Mouse (Mus musculus): Measurements from ENCODE around the gene Phldb2.

Phldb2 gene

DNA sequence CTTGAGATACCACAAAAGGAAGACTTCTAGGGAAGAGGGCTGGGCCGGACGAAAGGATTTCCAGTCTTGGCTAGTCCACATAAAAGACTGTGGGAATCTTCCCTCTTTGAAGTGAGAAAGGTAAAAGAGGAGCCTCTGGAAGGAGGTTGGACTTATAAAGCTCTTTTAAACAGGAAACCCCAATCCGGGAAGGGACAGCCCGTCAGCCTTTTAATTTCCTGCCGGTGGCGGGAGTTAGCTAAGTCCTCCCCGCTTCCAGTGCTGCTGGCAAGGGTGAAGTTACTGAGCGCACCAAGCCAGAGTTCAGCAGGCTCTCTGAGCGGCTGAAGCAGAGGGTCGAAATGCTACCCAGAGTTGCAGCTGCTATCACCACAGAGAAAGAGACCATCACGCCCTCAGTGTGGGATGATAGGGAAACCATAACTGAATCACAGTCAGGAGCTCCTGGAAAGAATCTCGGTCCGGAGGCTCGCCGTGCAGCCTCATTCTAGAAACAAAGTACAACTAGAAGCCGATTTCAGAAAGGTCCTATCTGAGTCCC, 110.0 kb downstream of the Phldb2 start:
- in situ Hi-C loops (cut with MboI, MseI), result loop anchor here (5.0 kb wide), 1 partner anchor 124 kb away; no protein-coding TSS in a partner anchor

DNA sequence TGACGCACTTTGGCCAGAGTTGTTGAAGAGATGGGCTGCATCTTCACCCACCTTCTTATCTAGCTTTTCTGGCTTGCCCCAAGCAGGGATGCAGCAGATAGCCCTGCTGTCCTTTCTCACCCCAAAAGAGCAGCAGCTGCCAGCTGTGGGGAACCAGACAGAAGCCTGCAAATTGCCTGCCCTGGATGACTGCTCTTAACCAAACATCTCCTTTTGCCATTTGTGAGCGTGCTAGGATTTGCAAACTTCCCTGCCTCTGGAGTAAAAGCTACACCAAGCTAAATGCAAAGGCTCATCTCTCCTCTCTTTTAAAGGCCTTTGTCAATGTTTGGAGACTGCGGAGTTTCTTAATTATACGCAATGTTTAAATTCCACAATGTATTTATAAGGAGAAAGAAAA, 111.0 kb downstream of the Phldb2 start:
- in situ Hi-C loops (cut with MboI, MseI), result loop anchor here (5.0 kb wide), 1 partner anchor 125 kb away; no protein-coding TSS in a partner anchor

DNA sequence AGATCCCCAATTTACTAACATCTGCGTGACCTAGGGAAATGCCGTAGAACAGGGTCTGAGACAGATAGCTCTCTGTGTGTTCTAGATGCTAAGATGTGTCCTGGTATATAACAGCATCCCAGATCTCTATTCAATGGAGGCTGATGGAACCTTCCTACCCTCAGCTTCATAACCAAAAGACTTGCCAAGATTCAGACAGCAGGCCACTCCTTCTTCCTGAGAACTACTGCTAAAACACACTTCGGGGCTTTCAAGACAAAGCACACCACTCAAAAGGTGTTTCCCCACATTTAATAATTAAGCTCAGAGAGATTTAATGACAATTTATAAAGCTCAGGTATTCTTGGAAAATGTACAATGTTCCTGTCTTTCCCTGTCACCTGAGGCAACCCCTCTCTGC, 111.6 kb downstream of the Phldb2 start:
- in situ Hi-C loops (cut with MboI, MseI), result loop anchor here (5.0 kb wide), 1 partner anchor 125 kb away; no protein-coding TSS in a partner anchor

DNA sequence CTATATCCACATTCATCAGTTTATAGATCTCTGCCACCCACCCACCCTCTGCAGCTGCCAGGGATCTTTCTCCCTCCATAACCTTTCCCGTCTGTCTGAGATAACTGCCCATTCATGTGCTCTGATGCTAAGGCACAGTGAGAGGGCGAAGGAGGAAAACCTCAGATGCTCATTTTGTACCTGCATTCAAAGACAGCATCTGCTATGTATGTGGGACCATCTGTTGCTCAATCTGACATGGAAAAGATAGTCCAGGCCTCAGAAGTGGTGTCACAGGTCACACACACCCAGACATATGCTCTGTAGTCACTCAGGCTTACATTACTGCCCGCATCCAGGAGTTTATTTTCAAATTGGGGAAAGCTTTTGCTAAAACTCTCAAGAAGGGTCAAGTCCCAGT, 112.4 kb downstream of the Phldb2 start:
- in situ Hi-C loops (cut with MboI, MseI), result loop anchor here (5.0 kb wide), 1 partner anchor 126 kb away; no protein-coding TSS in a partner anchor

DNA sequence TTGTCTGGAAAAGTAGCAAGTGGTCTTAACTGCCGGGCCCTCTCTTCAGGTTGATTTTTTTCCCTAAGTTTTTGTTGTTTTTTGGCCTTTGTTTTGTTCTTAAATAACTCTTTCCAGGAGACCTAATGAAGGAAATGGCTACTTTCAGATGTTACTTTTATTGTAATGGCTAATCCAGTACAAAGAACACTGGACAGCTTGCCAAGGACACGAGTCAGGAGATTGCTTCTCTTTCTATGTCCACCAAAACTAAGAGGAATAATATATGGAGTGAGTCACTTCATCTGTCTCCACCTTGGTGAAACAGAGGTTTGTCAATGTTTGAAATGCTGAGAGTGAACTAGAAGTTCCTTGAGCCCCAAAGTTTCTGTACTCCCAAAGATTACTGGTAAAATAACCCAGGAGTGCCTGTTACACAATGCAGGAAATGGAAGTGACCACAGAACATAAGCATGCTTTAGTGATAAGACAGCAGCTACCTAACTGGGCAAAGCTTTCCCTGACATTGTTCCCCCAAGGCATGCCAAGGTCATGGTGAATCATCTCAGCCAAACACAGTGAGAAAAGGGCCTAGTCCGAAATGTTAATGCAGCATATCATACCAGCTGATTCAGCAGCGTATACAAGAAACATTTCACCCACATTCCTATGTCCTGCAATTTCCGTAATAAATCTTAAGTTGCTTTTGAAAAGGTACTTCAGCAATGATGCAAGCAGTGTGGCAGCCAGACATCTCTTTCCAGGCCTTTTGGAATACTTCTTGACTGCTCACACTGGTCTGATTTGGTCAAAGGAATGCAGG, 115.7 kb downstream of the Phldb2 start:
- in situ Hi-C loops (cut with MboI, MseI), result loop anchor here (5.0 kb wide), 1 partner anchor 80 kb away; no protein-coding TSS in a partner anchor

DNA sequence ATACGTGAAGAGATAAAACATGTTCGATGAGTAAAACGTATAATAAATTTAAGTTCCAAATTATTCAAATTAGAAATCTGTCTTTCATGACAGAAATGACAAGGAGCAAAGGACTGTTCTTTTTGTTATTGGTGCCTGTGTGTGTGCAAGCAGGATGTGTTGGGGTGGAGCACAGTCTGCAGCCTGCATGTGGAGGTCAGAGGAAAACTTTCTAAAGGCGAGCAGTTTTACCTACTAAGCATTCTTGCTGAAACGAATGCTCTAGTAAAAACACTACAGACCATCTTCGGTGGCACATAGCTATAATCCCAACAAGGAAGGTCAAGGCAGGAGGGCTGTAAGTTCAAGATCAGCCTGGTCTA, 120.7 kb downstream of the Phldb2 start:
- in situ Hi-C loops (cut with MboI, MseI), result no loop called here

DNA sequence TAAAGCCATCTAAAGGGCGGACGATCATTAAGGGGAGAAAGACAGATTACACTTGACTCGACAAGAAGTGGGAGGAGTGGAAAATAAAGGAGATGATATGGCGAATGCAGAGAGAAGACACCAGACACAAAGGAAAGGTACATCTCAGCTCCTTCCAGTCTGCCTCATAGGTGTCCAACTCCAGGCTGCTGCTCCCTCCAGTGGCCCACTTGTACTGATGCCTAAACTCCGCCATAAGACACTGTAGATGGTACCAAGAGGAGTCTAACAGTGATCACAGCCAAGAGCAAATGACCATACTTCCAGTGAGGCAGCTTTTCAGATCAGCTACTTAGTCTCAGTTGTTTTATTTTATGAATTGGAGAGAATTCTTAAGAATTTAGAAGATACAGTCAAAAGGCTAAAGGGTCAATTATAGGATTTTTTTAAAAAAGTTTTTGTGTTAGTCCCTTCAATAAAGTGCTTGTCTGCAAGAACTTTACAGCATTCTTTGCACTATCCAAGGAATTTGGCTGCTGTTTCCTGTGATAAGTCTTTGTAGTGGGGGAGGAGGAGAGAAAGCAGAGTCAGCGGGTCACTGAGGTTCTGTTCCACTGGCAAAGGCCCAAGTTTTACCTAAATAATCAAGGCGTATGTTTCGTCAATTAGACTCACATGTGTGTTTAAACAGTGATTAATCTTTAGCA, 121.2 kb downstream of the Phldb2 start:
- in situ Hi-C loops (cut with MboI, MseI), result no loop called here

DNA sequence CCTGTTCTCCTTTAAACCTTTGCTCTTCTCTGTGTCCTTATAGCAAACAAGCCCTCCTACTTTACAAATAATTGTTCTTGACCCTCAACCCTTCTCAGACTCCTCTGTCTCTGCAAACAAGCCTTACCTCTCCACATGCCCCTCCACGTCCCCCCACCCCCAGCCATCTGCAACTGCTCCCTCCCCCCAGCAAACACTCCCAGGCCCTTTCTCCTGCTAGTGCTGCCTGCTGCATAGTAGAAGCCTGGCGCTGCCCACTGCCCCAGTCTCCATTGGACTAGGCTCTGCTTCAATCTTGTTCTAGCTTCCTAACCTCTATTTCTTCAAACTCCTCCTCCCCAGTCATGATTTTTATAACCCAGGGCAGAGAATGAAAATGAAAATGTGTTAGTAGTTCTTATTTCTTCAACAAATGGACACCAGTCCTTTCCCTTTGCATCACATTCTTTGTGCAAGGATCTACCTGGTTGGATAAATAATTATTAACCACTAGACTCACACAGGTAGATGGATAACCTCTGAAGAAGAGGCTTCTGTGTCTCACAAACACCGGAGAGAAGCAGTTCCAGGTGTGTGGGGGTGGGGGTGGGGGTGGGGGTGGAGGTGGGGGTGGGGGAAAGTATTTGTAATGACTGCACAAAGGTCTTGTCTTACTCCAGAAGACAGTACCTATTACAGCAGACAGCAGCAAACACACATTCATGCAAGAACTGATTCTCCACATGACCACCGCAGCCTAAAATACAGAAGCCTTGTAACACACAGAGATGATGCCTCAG, 122.1 kb downstream of the Phldb2 start:
- in situ Hi-C loops (cut with MboI, MseI), result no loop called here

DNA sequence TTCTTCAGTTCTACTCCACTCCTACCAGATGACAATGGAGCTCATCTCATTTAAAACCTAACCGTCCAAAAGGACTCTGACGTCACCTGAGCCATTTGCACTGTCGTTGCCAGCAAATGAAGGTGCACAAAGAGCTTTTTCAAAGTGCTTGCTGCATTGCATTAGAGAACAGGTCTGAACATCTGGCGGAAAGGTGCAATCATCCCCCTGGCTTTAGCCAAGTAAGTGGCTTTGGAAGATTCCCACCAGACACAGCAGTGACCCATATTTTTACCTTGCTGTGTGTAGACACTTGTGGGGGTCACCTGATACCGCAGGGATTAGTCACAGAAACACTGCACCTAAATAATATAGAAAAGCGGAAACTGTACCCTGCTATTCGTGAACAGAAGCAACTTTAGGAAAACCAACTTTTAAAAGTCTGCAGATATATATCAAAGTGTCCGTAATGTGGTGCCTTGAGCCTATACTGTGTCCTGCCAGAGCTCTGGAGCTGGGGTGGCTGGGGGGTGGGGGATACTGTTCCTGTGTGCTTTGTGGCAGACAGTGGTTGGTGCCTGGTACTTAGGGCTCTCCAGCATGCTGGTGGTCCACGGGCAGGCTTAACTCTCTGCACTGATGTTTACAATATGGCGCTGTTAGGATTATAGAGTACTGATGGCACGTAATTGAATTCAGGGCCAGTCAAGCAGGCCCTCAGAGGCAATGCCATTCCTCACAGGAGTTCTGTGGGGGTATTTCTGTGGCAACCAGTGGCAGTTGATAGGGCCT, 123.1 kb downstream of the Phldb2 start:
- in situ Hi-C loops (cut with MboI, MseI), result no loop called here

DNA sequence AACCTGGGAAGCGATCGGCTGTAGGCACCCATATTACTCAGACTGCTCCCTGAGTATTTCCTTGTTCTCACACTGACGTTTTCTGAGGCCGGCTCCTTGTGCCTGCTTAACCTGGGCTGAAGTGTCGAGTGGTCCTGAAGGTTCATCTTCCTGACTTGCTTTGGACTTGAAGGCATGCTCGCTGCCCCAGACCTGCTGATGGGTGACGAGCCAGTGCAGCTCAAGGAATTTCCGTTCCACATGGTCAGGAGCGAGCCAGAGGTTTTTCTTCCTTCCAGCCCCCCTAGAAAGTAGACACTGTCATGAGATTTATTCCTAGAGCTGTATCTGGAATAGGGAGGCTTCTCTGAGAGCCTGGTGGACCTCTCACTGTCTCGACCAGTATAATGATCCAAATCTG, 128.1 kb downstream of the Phldb2 start:
- in situ Hi-C loops (cut with MboI, MseI), result no loop called here

DNA sequence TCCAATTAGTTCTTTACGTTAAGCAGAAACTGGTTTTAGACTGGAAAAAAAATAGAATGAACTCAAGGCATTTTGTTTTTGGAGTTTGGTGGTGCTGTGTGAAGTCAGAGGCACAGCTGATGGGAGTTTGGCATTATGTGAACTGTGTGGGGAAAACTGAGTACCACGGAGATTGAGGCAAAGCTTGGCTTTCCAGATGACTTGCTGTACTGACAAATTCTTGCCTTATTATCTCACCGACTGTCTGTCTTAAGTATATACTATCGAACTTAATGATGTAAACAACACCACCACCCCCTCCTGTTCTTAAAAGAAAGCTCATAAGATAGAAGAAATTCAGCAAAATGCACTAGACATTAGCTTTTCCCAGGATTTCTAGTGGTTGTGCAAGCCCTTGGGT, 129.4 kb downstream of the Phldb2 start:
- in situ Hi-C loops (cut with MboI, MseI), result no loop called here

DNA sequence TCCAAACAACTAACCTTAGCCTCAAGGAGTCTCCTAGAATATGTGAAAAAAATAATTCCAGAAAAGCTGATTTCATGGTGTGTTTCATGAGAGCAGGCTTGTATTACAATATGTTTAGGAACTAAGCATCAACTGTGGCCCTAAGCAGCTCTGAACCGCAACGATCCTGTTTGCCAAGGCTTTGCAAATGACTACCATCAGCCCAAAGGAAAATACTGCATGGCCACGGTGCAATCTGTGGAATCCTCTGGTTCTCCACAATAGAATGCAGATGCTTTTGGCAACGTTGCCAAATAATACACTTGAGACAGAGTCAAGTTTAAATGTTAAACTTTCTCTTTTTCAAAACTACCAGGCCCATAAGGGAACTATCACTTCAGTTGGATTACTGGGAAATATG, 133.5 kb downstream of the Phldb2 start:
- in situ Hi-C loops (cut with MboI, MseI), result loop anchor here (5.0 kb wide), 1 partner anchor 392 kb away; no protein-coding TSS in a partner anchor

DNA sequence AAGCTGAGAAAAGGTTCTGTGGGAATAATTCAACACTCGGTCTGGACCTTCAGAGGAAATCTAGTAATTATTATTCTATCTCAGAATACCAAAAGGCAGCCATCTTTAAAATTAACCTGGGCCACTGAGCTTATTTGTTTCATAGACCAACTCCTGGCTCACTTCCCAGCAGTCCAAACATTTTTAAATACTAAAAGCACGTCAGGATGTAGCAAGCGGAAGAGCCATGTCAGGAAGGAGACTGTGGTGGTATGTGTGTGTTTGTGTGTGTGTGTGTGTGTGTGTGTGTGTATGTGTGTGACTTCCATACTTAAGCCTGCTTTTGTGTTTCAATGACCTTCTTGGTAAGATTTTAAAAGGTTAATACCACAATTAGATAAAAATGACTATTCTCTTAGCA, 135.6 kb downstream of the Phldb2 start:
- in situ Hi-C loops (cut with MboI, MseI), result loop anchor here (5.0 kb wide), 1 partner anchor 395 kb away; no protein-coding TSS in a partner anchor

DNA sequence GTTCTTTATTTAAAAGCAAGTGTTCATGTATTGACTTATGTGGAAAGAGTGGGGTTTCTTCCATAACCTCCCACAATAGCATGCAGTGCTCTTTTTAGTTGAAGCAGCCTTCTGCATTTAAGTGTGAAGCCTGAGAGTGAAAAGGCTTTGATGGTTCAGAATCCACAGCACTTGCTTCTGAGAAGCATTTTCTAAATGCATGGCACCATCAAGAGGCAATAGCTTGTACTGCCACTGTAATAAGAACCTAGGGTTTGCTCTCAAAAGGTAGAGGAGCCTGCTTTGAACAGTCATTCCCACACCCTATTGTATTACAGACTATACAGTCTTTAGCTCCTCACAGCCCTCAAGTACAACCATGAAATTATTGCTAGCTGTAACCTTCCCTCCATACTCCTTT, 136.7 kb downstream of the Phldb2 start:
- in situ Hi-C loops (cut with MboI, MseI), result loop anchor here (5.0 kb wide), 1 partner anchor 396 kb away; no protein-coding TSS in a partner anchor

DNA sequence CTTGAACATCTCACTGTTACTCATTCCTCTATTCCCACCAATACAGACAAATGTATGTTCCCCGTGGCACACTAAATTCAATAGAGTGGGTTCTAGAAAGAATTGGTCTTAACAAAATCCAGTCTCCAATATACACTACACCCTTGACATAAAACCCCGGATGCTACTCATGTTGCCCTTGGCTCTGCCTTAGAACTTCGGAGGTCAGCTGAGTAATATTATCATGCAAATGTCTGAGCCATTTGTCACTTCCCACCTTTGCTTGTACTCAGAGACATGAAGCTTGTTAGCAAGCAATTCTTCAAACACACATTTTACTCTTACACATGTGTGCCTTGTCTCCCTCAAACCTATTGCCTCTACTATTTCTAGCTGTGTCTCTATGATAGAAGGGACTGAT, 138.8 kb downstream of the Phldb2 start:
- in situ Hi-C loops (cut with MboI, MseI), result loop anchor here (5.0 kb wide), 1 partner anchor 398 kb away; no protein-coding TSS in a partner anchor

DNA sequence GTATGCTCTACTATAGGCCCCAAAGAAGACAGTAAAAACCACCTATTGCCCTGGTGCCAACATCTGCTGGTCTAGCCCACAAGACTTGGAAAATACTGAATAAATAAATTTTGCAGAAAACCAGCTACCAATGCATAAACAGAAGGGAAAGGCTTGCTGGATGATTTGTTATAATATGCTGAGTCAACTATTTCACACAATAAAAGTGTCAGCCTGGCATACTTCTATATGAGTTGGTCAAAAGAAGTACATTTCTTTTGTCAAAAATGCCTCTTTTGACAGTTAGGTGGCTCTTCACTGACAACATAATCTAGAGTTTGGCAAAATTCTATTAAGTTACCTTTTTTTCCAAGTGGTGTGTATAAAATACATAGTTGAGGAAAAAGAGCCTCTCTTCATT, 141.6 kb downstream of the Phldb2 start:
- in situ Hi-C loops (cut with MboI, MseI), result no loop called here

DNA sequence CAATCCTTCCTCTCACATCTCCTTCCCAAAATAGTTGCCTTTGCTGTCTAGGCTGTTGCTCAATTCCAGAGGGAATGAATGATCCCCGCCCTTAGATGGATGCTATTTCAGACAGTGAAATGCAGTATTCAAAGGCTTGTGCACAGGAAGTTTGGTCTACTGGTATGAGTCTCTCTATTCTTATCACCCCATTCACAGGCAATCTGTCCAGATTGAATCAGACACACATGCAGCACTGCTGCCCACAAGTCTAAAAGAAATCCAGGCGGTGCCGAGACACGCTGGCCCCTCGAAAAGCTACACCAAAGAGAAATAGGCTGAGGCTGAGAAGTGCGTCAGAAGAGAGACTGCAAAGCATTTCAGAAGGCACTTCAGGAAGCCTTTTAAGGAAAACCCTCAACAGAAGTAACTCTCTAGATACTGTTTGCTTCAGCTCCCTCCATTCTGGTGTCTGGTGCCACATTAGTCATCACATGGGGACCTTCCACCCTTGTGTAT, 142.5 kb downstream of the Phldb2 start:
- in situ Hi-C loops (cut with MboI, MseI), result no loop called here

DNA sequence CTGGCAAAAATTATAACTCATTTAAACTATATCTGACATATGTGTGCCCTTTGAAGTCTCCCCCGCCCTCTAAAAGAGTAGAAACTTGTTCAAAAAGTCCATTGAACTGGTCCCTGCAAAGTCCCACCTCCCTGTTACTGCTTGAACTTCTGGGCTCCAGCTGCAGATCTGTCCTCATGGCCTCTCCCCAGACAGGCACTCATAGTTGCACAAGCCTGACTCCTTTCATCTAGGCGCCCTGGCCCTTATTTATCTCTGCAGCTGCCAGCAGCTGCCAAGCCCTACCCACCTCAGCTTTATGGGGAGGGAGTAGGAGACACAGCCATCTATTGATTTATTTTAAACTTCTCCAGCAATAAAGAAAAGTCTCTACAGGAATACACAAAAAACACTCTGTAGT, 143.2 kb downstream of the Phldb2 start:
- in situ Hi-C loops (cut with MboI, MseI), result no loop called here

DNA sequence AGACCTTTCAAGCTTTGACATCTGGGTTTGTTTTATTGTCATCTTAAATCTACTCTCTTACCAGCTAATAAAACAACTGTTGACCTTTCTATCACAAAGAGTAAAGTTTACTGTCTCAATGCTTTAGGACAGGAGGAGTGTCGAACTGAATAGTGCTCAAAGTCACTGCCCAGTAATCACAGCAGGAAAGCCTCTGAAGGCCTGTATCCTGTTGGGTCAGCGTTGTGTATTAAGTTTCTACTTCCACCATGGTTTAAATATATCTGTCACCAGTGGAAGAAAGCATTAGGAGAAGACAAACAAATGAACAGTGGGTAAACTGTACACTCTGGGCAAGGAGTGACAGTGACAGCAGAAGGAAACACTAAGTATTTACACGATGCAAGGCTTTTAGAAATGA, 148.7 kb downstream of the Phldb2 start:
- in situ Hi-C loops (cut with MboI, MseI), result no loop called here

DNA sequence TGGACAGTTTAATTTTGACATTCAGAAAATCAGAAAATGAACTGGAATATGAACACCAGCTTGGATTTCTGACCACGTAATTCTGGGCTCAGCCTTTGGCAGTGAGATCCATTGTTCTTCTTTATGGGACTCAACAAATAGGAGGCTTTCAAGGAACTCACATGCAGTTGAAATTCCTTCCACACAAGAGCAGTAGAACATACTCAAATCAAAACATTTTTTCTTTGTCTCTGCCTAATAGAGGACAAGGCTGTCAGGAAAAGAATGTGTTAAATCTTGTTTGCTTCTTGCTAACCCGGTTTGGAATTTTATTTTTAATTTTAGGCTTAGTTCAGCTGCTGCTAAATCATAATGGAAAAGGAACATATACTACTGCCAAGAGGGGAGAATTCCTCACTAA, 153.0 kb downstream of the Phldb2 start:
- in situ Hi-C loops (cut with MboI, MseI), result no loop called here

DNA sequence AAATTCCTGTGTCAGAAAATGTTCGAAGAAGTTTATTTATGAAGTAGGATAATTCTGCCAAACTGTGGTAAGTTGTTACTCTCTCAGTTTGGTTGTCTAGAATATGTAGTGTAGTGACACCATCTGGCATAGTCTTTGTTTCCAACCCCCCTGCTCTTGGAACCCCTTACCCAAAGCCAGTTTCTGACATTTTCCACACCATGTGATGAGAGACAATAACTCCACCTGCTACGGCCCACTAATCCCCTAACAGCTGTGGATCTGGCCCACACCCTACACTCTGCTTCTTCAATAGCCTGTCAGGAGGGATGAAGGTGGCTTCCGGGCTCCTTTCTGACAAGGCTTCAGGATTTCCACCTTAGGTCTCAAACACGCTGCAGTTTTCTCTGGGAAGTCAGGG, 154.2 kb downstream of the Phldb2 start:
- in situ Hi-C loops (cut with MboI, MseI), result no loop called here
